Mouse (Mus musculus) urinary bladder, postnatal 14 days (tissue): Measurements from ENCODE around the gene Tnk1.
"Not testable (repeated sequence)": the region's sequence is repeated elsewhere in the genome, so short reads cannot be mapped to it uniquely, and the experiment has no call there.

Experiments used
- DNase-seq: peaks from one replicate; pipeline ENCODE4 v3.0.0; 2021; ENCODE audit warnings: low spot score

The Tnk1 gene

GRCm38 (mm10) chr11:69878952-69879351 is 20.4 kb upstream of the Tnk1 start:
- no peak for DNase-seq

- DNase-seq = peak; percentile 43
Measured at GRCm38 (mm10) chr11:69878399-69878798, 19.9 kb upstream of the Tnk1 start.

- no peak for DNase-seq
Measured at GRCm38 (mm10) chr11:69877878-69878277, 19.3 kb upstream of the Tnk1 start, which contains the start of gene Tmem95. Tmem95 (minus strand) TSS chr11:69878018.

- DNase-seq = peak; percentile 90
Measured at GRCm38 (mm10) chr11:69876867-69877266, 18.3 kb upstream of the Tnk1 start.

- no peak for DNase-seq
Measured at GRCm38 (mm10) chr11:69876186-69876585, 17.7 kb upstream of the Tnk1 start.

GRCm38 (mm10) chr11:69872451-69872850 is 13.9 kb upstream of the Tnk1 start:
- no peak for DNase-seq

- no peak for DNase-seq
Measured at GRCm38 (mm10) chr11:69871822-69872221, 13.3 kb upstream of the Tnk1 start.

- DNase-seq = no peak
Measured at GRCm38 (mm10) chr11:69870289-69871069, 11.9 kb upstream of the Tnk1 start.

- no peak for DNase-seq
Measured at GRCm38 (mm10) chr11:69867335-69867734, 8.8 kb upstream of the Tnk1 start.

- DNase-seq = no peak
Measured at GRCm38 (mm10) chr11:69865561-69865960, 7.0 kb upstream of the Tnk1 start.

- no peak for DNase-seq
Measured at GRCm38 (mm10) chr11:69864138-69864860, 5.8 kb upstream of the Tnk1 start.

- DNase-seq = not testable (repeated sequence)
Measured at GRCm38 (mm10) chr11:69863729-69864128, 5.2 kb upstream of the Tnk1 start.

- no peak for DNase-seq
Measured at GRCm38 (mm10) chr11:69855347-69855746, 3.2 kb downstream of the Tnk1 start.

- no peak for DNase-seq
Measured at GRCm38 (mm10) chr11:69854680-69855079, 3.9 kb downstream of the Tnk1 start.

GRCm38 (mm10) chr11:69853994-69854393 is 4.5 kb downstream of the Tnk1 start:
- DNase-seq = no peak

GRCm38 (mm10) chr11:69850754-69851153 is 7.8 kb downstream of the Tnk1 start:
- no peak for DNase-seq

GRCm38 (mm10) chr11:69849884-69850283 is 8.6 kb downstream of the Tnk1 start:
- DNase-seq = no peak

GRCm38 (mm10) chr11:69849128-69849527 is 9.4 kb downstream of the Tnk1 start:
- no peak for DNase-seq

- DNase-seq = no peak
Measured at GRCm38 (mm10) chr11:69848021-69848420, 10.5 kb downstream of the Tnk1 start.

GRCm38 (mm10) chr11:69846738-69847688 is 11.5 kb downstream of the Tnk1 start:
- DNase-seq = peak; percentile 67

- DNase-seq = peak; percentile 89
Measured at GRCm38 (mm10) chr11:69846198-69846680, 12.3 kb downstream of the Tnk1 start, which contains the start of gene Plscr3. Plscr3 (plus strand) TSS chr11:69846376.

- no peak for DNase-seq
Measured at GRCm38 (mm10) chr11:69838714-69839104, 19.8 kb downstream of the Tnk1 start.
